19 mouse cellular contexts compared by ENCODE assay signal in the genomic region with DNA sequence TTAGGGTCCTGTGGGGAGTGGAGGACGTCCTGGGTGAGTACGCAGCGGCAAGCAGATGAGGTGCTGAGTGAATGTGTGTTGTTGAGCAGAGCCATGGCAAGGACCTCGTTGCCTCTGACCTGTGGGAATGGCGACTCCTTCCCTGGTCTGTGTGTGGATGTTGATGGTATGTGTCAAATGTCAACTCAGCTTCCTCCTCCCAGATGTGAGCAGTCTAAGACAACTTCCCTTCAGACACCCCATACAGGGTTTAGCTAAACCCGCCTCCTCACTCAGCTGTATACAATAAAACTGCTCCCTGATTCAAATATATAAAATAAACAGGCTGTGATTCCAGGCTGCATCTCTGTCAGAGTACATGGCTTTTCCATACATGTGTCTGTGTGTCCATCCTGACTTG.
DNase-seq lines count a peak whose midpoint lies in the region; ATAC-seq and TF ChIP-seq lines count a peak whose summit lies in the region.
"Had no signal": no experiment of that assay in that cellular context is flagged by ENCODE, and none has a peak within 500 bp of the region (broad histone marks: within the 10 kb centered on the region; RNA-seq: fewer than 3 reads in every experiment).

No protein-coding gene starts in this region.

- TF ChIP-seq CTCF in lung, adult 2 months (IDR thresholded peaks at IDR 0.05; ENCODE audit: insufficient read depth, low read length), result no peak

- H3K4me3 ChIP-seq in heart, embryonic 12.5 days, result no peak overlapping the region
- no peak overlapping the region for H3K4me3 ChIP-seq in lung, embryonic 15.5 days
- H3K4me3 ChIP-seq in lung, adult 2 months (replicated peaks; ENCODE audit: extremely low read depth, low read depth, low read length), result no peak overlapping the region
- H3K4me3 ChIP-seq in midbrain, embryonic 10.5 days, result no peak overlapping the region
- H3K4me3 ChIP-seq in midbrain, embryonic 14.5 days (replicated peaks; ENCODE audit: low read depth, low read length), result no peak overlapping the region
- no peak overlapping the region for H3K4me3 ChIP-seq in limb, embryonic 10.5 days
- H3K4me3 ChIP-seq: embryonic facial prominence, embryonic 15.5 days; erythroblast, embryonic 14.5 days; hindbrain, embryonic 12.5 days had no signal

- ATAC-seq in heart, embryonic 12.5 days (ENCODE audit: insufficient number of reproducible peaks, low FRiP score), result no peak
- ATAC-seq in lung, embryonic 15.5 days (ENCODE audit: borderline replicate concordance, extremely low read depth, low FRiP score, low TSS enrichment), result peak; percentile 86
- no peak for ATAC-seq in midbrain, embryonic 14.5 days (ENCODE audit: low FRiP score, low TSS enrichment)
- ATAC-seq: forebrain, embryonic 16.5 days had no signal

- no peaks in the 10 kb centered on the region for H3K9me3 ChIP-seq in heart, embryonic 12.5 days (replicated peaks)
- H3K9me3 ChIP-seq in lung, embryonic 15.5 days, result no peaks in the 10 kb centered on the region
- no peaks in the 10 kb centered on the region for H3K9me3 ChIP-seq in midbrain, embryonic 10.5 days (replicated peaks)
- no peaks in the 10 kb centered on the region for H3K9me3 ChIP-seq in midbrain, embryonic 14.5 days (ENCODE audit: control insufficient read depth, low read length)
- H3K9me3 ChIP-seq in limb, embryonic 10.5 days (replicated peaks), result no peaks in the 10 kb centered on the region
- H3K9me3 ChIP-seq: embryonic facial prominence, embryonic 15.5 days; hindbrain, embryonic 12.5 days had no signal

- no peak overlapping the region for H3K4me2 ChIP-seq in heart, embryonic 12.5 days
- H3K4me2 ChIP-seq in lung, embryonic 15.5 days, result no peak overlapping the region
- no peak overlapping the region for H3K4me2 ChIP-seq in midbrain, embryonic 14.5 days (ENCODE audit: low read length)
- H3K4me2 ChIP-seq: embryonic facial prominence, embryonic 15.5 days; hindbrain, embryonic 12.5 days had no signal

- H3K27me3 ChIP-seq in heart, embryonic 12.5 days (replicated peaks), result no peaks in the 10 kb centered on the region
- H3K27me3 ChIP-seq in lung, embryonic 15.5 days, result no peaks in the 10 kb centered on the region
- H3K27me3 ChIP-seq in midbrain, embryonic 10.5 days (ENCODE audit: low read depth, poor library complexity, severe bottlenecking), result no peaks in the 10 kb centered on the region
- no peaks in the 10 kb centered on the region for H3K27me3 ChIP-seq in midbrain, embryonic 14.5 days (ENCODE audit: control insufficient read depth, insufficient read depth, low read length)
- H3K27me3 ChIP-seq in limb, embryonic 10.5 days (ENCODE audit: low read depth, poor library complexity, severe bottlenecking), result no peaks in the 10 kb centered on the region
- H3K27me3 ChIP-seq: embryonic facial prominence, embryonic 15.5 days; hindbrain, embryonic 12.5 days had no signal

- DNase-seq in heart, adult 11 months, result peak; percentile 24
- DNase-seq in lung, adult 2 months, result no peak
- DNase-seq in midbrain, embryonic 10.5 days (ENCODE audit: low spot score), result peak; percentile 4
- no peak for DNase-seq in midbrain, embryonic 14.5 days
- peak; percentile 18 for DNase-seq in limb, embryonic 10.5 days (ENCODE audit: low spot score)
- DNase-seq: adrenal gland, postnatal 10 days; cerebellum, adult 11 months; cerebellum, adult 8-10 months; cerebellum, postnatal 14 days; embryo, embryonic 11 days; gastrocnemius, postnatal 10 days; heart, postnatal 10 days; heart, postnatal 4 days had no signal

- H3K4me1 ChIP-seq in heart, embryonic 12.5 days (replicated peaks), result no peaks in the 10 kb centered on the region
- no peaks in the 10 kb centered on the region for H3K4me1 ChIP-seq in lung, embryonic 15.5 days
- no peaks in the 10 kb centered on the region for H3K4me1 ChIP-seq in lung, adult 2 months (ENCODE audit: control insufficient read depth, insufficient read depth, low read length)
- H3K4me1 ChIP-seq in midbrain, embryonic 10.5 days, result no peaks in the 10 kb centered on the region
- no peaks in the 10 kb centered on the region for H3K4me1 ChIP-seq in midbrain, embryonic 14.5 days (ENCODE audit: control insufficient read depth, insufficient read depth, low read length)
- H3K4me1 ChIP-seq in limb, embryonic 10.5 days, result 0 out of 2 replicates have a peak, but pooled peaks cover 5% of the 10 kb centered on the region
- H3K4me1 ChIP-seq: embryonic facial prominence, embryonic 15.5 days; hindbrain, embryonic 12.5 days had no signal

- H3K9ac ChIP-seq in heart, embryonic 12.5 days, result no peak overlapping the region
- no peak overlapping the region for H3K9ac ChIP-seq in lung, embryonic 15.5 days
- H3K9ac ChIP-seq in midbrain, embryonic 14.5 days (replicated peaks; ENCODE audit: low read length), result no peak overlapping the region
- H3K9ac ChIP-seq: embryonic facial prominence, embryonic 15.5 days; hindbrain, embryonic 12.5 days had no signal

- no peak overlapping the region for H3K27ac ChIP-seq in heart, embryonic 12.5 days (ENCODE audit: poor library complexity, severe bottlenecking)
- no peak overlapping the region for H3K27ac ChIP-seq in lung, embryonic 15.5 days
- H3K27ac ChIP-seq in midbrain, embryonic 10.5 days (replicated peaks), result no peak overlapping the region
- H3K27ac ChIP-seq in midbrain, embryonic 14.5 days (replicated peaks; ENCODE audit: low read depth, low read length), result no peak overlapping the region
- no peak overlapping the region for H3K27ac ChIP-seq in limb, embryonic 10.5 days
- H3K27ac ChIP-seq: embryonic facial prominence, embryonic 15.5 days; hindbrain, embryonic 12.5 days had no signal

- 44% methylated on average over 6 of the region's 6 CpGs for WGBS in heart, embryonic 12.5 days
- 27% methylated on average over 6 of the region's 6 CpGs for WGBS in lung, embryonic 15.5 days
- WGBS in lung, adult 2 months, result 47% methylated on average over 6 of the region's 6 CpGs
- 87% methylated on average over 6 of the region's 6 CpGs for WGBS in midbrain, embryonic 10.5 days
- 92% methylated on average over 6 of the region's 6 CpGs for WGBS in midbrain, embryonic 14.5 days
- WGBS in limb, embryonic 10.5 days, result 79% methylated on average over 6 of the region's 6 CpGs

- TF ChIP-seq POLR2A in lung, adult 2 months (IDR thresholded peaks at IDR 0.05; ENCODE audit: borderline replicate concordance, extremely low read depth, low read depth, low read length), result no peak

- H3K36me3 ChIP-seq in heart, embryonic 12.5 days, result no peaks in the 10 kb centered on the region
- H3K36me3 ChIP-seq in lung, embryonic 15.5 days, result no peaks in the 10 kb centered on the region
- H3K36me3 ChIP-seq in midbrain, embryonic 10.5 days, result no peaks in the 10 kb centered on the region
- H3K36me3 ChIP-seq in midbrain, embryonic 14.5 days (ENCODE audit: control insufficient read depth, insufficient read depth, low read length), result no peaks in the 10 kb centered on the region
- no peaks in the 10 kb centered on the region for H3K36me3 ChIP-seq in limb, embryonic 10.5 days
- H3K36me3 ChIP-seq: embryonic facial prominence, embryonic 15.5 days; hindbrain, embryonic 12.5 days had no signal

Comparison
In these comparisons a context has a peak if more than half of its experiments do, and no peak if none do; other contexts are left out.
1. DNase-seq: peak in heart, adult 11 months (single experiment), midbrain, embryonic 10.5 days (single experiment) and limb, embryonic 10.5 days (single experiment); none in lung, adult 2 months (single experiment) and midbrain, embryonic 14.5 days (single experiment).